Mouse (Mus musculus) adipocyte (in vitro differentiated cells): ENCODE measurements at regions not wholly inside any gene's neighbourhood (a gene's known extent, or its start where the extent isn't known, plus 50 kb on each side); places are given as distances from the start of the nearest gene placed in this dataset.
"Not testable (repeated sequence)": the region's sequence is repeated elsewhere in the genome, so short reads cannot be mapped to it uniquely, and the experiment has no call there.

Source experiments
- DNase-seq: peaks from one replicate; pipeline ENCODE4 v3.0.0-alpha.2; 2016; ENCODE audit warnings: low spot score

DNA sequence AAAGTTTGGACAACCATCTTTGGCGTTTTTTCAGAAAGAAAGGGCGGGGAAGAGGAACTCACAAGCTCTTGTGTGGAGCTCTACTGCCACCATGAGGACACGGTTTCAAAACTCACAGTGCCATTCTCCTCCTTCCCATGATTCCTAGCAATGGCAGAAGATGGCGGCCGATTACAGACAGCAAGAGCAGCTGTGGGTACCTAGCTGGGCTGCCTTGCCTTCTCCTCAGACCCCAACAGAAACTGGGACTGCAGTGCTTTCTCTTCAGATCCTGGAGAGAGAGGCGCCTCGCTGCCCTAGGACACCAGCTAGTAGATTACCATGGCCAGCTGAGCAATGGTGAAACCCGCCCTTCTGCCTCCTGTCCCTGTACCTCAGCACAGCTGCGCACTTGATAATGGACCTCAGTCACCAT lies 174.2 kb upstream of the Olfr1324 start:
- not testable (repeated sequence) for DNase-seq

GRCm38 (mm10) chrX:50600262-50600661 lies 172.0 kb upstream of the Olfr1324 start:
- not testable (repeated sequence) for DNase-seq

DNA sequence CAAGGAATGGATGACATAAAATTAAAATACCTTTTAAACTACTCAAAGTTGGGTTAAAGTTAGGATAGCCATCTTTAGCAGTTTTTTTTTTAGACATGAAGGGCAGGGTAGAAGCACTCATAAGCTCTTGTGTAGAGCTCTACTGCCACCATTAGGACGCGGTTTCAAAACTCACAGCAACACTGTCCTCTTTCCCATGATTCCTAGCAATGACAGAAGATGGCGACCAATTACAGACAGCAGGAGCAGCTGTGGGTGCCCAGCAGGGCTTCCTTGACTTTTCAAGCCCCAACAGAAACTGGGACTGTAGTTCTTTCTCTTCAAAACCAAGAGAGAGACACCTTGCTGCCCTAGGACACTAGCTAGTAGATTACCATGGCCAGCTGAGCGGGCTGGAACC lies 171.5 kb upstream of the Olfr1324 start:
- no peak for DNase-seq

DNA sequence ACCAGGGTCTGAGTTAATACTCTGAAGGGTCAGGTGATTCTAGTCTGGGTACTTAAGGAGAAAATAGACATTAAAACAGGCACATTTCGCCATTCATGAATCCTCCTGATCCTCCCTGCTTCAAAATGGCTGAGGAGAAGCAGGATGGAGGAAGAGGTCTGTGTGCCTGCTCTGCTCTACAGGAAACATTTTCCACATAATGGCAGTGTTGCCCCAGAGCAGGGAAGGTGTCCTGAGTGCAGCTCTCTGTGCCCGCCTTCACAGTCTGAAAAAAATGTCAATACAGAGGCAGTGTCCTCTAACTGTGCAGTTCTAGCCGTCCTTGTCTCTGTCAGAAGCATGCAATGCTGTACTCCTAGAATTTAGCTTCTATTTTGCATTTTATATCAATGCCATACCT lies 169.3 kb upstream of the Olfr1324 start:
- DNase-seq: not testable (repeated sequence)

DNA sequence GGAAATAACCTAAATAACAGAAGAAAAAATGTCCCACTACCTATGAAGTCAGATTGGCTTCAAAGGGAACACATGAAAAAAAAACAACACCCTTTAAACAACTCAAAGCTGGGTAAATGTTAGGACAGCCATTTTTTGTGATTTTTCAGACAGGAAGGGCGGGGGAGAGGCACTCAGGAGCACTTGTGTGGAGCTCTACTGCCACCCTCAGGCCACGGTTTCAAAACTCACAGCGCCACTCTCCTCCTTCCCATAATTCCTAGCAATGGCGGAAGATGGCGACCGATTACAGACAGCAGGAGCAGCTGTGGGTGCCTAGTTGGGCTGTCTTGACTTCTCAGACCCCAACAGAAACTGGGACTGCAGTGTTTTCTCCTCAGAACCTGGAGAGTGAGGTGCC lies 168.8 kb upstream of the Olfr1324 start:
- no peak for DNase-seq

GRCm38 (mm10) chrX:50594976-50595375 lies 166.7 kb upstream of the Olfr1324 start:
- DNase-seq: not testable (repeated sequence)

DNA sequence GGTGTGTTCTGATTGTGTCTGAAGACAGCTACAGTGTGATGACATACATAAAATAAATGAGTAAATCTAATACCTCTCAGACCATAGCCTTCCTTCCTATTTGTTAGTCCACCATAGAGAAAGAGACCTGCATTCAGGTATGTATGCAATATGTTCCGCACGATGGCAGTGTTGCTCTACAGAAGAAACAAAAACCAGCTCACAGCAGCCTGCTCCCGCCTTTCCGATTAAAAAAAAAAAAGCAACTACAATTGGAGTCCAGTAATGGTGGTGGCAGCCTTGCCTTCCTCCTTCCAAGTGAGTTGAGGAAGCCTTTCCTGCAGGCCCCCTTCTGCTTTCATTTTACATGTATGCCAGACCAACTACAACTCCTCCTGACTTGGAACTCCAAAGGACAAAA lies 163.2 kb upstream of the Olfr1324 start:
- no peak for DNase-seq

DNA sequence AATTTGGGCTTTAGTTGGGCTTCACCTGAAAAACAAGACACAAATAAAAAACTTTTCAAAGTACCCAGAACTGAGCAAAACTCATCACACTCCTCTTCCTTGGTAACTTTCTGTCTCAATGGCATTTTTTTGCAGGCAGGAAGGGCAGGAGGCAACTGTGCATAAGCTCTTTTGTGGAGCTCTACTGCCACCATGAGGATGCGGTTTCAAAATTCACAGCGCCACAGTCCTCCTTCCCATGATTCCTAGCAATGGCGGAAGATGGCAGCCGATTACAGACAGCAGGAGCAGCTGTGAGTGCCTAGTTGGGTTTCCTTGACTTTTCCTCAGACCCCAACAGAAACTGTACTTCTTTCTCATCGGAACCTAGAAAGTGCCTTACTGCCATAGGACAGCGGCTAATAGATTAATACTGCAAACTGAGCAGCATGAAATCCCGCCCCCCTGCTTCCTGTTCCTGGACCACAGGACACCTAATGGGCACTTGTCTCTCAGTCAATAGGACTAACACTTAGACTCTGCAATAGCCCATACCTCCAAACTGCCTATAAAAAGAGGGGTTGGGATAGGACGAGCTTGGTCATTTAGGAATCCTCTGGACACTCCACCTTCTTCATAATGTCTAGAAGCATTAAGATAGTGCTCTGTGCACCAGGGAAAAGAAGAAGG lies 162.5 kb upstream of the Olfr1324 start:
- DNase-seq: no peak

GRCm38 (mm10) chrX:50588892-50589291 lies 160.6 kb upstream of the Olfr1324 start:
- no peak for DNase-seq

DNA sequence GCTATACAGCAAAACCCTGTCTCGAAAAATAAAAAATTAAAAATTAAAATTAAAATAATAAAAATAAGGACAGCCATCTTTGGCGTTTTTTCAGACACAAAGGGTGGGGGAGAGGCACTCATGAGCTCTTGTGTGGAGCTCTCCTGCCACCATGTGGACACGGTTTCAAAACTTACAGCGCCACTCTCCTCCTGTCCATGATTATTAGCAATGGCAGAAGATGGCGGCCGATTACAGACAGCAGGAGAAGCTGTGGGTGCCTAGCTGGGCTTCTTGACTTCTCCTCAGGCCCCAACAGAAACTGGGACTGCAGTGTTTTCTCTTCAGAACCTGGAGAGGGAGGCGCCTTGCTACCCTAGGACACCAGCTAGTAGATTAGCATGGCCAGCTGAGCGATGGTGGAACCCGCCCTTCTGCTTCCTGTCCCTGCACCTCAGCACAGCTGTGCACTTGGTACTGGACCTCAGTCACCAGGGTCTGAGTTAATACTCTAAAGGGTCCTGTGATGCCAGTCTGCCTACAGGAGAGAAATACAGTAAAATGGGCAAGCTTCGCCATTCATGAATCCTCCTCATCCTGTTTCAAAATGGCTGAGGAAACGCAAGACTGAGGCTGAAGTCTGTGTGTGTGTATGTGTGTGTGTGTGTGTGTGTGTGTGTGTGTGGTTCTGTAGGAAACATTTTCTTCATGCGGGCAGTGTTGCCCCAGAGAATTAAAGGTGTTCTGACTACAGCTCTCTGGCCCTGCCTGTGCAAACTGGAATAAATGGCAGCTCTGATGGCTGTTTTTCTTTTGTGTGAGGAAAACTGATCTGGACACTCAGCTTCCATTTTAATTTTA lies 155.7 kb upstream of the Olfr1324 start:
- no peak for DNase-seq

GRCm38 (mm10) chrX:50580200-50580599 lies 151.9 kb upstream of the Olfr1324 start:
- DNase-seq: no peak

DNA sequence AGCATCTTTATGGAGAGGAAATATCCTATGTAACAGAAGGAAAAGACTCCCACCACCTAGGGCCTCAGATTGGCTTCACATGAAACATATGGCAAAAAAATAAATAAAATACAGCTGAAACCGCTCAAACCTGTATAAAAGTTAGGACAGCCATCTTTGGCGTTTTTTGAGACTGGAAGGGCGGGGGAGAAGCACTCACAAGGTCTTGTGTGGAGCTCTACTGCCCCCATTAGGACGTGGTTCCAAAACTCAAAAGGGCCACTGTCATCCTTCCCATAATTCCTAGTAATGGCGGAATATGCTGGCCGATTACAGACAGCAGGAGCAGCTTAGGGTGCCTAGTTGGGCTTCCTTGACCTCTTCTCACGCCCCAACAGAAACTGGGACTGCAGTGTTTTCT lies 148.5 kb upstream of the Olfr1324 start:
- DNase-seq: no peak

GRCm38 (mm10) chrX:50572191-50573095 lies 144.1 kb upstream of the Olfr1324 start:
- peak; percentile 24 for DNase-seq

DNA sequence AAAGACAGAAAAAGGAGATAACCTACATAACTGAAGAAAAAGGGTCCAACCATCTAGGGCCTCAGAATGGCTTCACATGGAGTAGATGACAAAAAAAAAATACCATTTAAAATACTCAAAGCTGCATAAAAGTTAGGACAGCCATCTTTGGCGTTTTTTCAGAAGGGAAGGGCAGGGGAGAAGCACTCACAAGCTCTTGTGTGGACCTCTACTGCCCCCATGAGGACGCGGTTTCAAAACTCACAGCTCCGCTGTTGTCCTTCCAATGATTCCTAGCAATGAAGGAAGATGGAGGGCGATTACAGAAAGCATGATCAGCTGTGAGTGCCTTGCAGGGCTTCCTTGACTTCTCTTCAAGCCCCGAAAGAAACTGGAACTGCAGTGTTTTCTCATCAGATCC lies 140.8 kb upstream of the Olfr1324 start:
- DNase-seq: peak; percentile 8

GRCm38 (mm10) chrX:50566345-50566744 lies 138.0 kb upstream of the Olfr1324 start:
- peak; percentile 11 for DNase-seq

GRCm38 (mm10) chrX:50565031-50565430 lies 136.7 kb upstream of the Olfr1324 start:
- DNase-seq: not testable (repeated sequence)

DNA sequence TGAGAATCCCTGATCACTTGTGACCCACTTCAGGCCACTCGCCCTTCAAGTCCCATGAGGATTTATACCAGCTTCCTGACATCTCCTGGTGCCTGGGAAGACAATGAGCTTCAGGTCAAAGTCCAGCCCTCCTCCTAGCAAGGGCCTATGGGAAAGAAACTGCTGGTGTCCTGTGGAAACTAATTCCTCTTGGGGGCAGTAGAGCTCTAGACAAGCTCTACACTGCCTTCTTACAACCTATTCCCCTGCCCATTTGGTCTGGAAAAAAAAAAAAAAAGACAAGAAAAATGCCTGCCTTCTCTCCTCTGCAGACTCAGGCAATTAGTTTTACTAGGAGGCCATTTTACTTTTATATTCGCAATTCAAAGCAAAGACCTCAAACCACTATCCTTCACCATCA lies 132.6 kb upstream of the Olfr1324 start:
- DNase-seq: peak; percentile 59

GRCm38 (mm10) chrX:50550297-50550696 lies 122.0 kb upstream of the Olfr1324 start:
- DNase-seq: no peak

GRCm38 (mm10) chrX:50549713-50550112 lies 121.4 kb upstream of the Olfr1324 start:
- no peak for DNase-seq

- DNase-seq: peak; percentile 14
Measured at GRCm38 (mm10) chrX:50537785-50538159, 109.5 kb upstream of the Olfr1324 start.

- peak; percentile 79 for DNase-seq
Measured at GRCm38 (mm10) chrX:50537122-50537784, 109.0 kb upstream of the Olfr1324 start.

- DNase-seq: peak; percentile 12
Measured at GRCm38 (mm10) chrX:50504047-50504446, 75.7 kb upstream of the Olfr1324 start.
